ENCODE assay signal across 17 mouse cellular contexts in the genomic region with DNA sequence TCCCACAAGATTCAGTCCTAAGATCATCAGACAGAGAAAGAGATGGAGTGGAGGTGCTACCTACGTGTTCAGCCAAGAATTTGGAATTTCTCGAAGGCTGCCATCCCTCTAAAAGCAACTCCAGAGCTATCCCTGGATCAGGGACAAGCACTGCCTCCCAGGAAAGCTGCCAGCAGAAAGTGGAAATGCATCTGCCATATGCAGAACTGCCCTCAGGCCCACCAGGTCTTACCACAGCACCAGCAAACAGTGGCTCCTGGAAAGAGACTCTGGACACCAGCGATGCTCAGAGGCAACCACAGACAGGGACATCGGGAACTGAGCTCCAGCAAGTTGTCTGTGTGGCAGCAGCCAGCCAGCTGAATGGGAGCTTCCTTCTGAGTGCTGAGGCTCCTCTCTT.
"Had no signal": no experiment of that assay in that cellular context is flagged by ENCODE, and none has a peak within 500 bp of the region (broad histone marks: within the 10 kb centered on the region; RNA-seq: fewer than 3 reads in every experiment).

No protein-coding gene starts in this region.

- H3K27ac ChIP-seq: heart, adult 2 months; heart, embryonic 13.5 days; heart, embryonic 15.5 days; hindbrain, embryonic 13.5 days; hindbrain, embryonic 15.5 days; hindbrain, postnatal 0 days; kidney, embryonic 15.5 days; kidney, postnatal 0 days; limb, embryonic 13.5 days; limb, embryonic 15.5 days; liver, embryonic 12.5 days; liver, embryonic 14.5 days had no signal

- H3K4me3 ChIP-seq: heart, adult 2 months; heart, embryonic 13.5 days; heart, embryonic 15.5 days; hindbrain, embryonic 13.5 days; hindbrain, embryonic 15.5 days; kidney, embryonic 15.5 days; limb, embryonic 13.5 days; limb, embryonic 15.5 days; liver, embryonic 12.5 days had no signal

- ATAC-seq: hindbrain, postnatal 0 days; intestine, embryonic 16.5 days; liver, embryonic 12.5 days had no signal

- DNase-seq: heart, adult 11 months; heart, adult 2 months; kidney, adult 11 months; layer of hippocampus, adult 9-11 months; layer of hippocampus, postnatal 36 days had no signal
